Mouse (Mus musculus) adrenal gland, postnatal 4 days (tissue): ENCODE data around the gene Nudt22. TPM values are rescaled to one million over a fixed set of nuclear protein-coding genes. Genes with fewer than 3 reads are reported as not detected.

Source experiments
- DNase-seq, 2 experiments: peaks; one replicate each; pipeline ENCODE4 v3.0.0; 2021 to 2022; ENCODE audit warnings: low spot score in 2 of 2, mixed read lengths in 2 of 2
- total RNA-seq, 2 experiments: library from RNA; stranded (reverse); gene quantifications; 2 replicates each; pipeline ENCODE4 v1.2.3; 2021

The Nudt22 gene
- total RNA-seq, 2 experiments from 2014 or later, result 47.8 TPM

DNA sequence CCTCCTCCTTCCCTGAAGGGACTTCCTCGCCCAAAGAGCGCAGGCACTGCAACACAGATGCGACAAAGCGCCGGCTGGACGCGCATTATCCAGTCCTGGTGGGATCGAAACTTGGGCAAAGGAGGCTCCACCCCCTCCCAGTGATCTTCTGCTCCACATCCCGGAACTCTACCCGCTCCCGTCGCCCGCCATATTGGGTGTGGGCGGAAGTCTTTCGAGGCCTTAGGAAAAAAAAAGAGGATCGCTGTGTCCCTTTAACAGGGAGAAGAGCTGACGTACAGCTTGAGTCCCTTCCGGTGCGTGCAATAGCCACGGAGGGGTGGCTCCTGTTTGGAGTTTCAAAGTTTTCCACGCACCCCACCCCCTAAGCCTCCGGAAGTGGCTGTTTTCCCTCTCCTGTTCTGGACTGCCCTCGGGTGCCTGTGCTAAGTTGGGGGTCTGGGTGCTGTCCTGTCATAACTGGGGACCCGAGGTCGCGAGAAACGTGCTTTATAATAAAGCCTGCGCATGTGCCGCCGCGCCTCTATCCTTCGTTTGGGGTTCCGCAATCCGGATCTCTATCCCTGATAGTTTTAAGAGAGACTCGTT lies 44.4 kb downstream of the Nudt22 start:
- DNase-seq, result peak; percentile 70 to 83

DNA sequence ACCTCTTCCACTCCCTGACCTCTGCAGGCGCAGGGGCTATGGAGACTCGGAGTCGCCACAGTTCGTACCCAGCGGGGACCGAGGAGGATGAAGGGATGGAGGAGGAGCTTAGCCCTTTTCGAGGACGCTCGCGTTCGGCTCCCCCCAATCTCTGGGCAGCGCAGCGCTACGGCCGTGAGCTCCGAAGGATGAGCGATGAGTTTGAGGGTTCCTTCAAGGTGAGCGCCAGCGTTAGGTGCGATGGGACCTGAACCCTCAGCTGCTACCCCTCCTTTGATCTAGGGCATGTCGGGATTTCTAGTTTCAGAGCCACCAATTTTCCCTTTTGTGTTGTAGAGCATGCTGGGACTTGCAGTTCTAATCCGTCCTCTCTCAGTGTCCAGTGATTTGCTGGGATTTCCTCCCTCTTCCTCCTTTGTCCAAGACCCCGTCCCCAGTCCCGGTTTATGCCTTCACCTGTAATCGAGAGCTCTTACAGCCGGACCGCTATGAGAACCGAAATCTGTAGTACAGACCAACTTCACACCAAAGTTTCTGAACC lies 45.2 kb downstream of the Nudt22 start:
- DNase-seq, result no peak

DNA sequence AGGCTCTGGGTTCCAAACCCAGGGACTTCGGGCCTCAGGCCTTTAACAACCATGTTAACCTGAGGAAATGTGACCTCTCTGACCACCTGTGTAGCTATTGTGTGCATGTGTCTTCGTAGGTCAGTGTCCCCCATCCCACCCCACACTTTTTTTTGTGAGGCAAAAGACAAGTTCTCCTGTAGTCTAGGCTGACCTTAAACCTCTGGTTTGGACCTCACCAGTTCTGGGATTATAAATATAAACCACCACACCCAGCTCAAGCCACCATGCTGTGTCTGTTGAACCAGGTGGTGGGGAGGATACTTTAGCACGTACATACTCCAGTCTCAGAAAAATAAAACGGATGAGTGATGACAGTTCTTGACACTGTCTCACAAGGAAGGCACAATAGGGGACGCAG lies 46.0 kb downstream of the Nudt22 start:
- DNase-seq, result no peak

- no peak for DNase-seq
Observed at GRCm38 (mm10) chr19:6949532-6949931, 46.4 kb downstream of the Nudt22 start.

DNA sequence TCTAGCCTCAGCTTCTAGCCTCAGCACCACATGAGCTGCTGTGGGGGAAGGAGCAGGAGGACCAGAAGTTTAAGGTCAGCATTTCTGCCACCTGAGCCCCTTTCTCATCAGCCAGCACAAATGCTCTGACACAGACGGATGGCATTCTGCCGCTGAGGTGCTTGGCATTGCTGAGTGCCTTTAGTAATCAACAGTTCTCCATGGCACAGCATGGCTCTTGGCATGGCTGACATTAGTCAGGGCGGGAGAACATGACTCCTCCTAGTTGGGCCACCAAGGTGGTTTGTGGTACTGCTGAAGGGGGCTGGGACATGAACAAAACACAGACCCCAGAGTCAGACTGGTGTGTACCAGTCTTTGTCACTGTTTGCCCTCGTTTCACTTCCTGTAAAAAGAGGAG lies 47.7 kb downstream of the Nudt22 start:
- no peak for DNase-seq

DNA sequence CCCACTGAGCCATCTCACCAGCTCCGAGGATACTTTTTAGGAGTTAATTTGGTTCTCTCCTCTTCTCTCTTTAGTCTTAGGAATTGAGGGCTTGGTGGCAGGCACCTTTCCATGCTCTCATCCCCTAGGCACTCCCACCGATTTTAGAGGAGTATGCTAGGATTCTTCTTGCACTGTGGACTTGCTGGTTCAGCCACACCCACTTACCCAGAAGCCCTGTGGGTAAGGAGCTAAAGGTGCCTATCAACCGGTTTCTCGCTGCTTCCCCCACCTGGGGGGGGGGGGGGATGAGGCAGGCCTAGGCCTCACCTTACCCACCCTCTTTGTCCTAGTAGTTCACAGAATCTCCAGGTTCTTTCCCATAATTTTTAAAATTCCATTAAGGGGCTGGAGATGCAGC lies 48.2 kb downstream of the Nudt22 start:
- no peak for DNase-seq

DNA sequence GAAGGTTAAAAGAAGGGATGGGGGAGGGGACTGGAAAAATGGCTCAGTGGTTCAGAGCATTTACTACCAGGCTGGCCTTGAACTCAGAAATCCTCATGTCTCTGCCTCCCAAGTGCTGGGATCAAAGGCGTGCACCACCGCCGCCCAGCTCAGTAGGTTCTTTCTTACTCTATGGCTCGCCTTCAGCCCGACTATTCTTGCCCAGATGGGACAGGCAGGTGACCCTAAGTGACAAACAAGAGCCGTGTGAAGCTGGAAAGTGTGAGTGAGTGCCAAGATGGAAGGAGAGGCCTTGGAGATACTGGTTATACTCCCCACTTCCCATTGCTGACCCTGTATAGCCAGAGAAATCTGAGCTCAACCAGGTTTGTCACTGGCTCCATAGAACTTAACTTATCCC lies 52.2 kb downstream of the Nudt22 start:
- no peak for DNase-seq

Other genes with a start within 250 kb of the Nudt22 start
- gene Rps6ka4, start 155.5 kb downstream of the Nudt22 start, total RNA-seq, result 10 to 100 TPM; 26.9 to 33.4 TPM
- 1 to 10 TPM; 1.5 to 2.0 TPM for gene Ccdc88b, start 137.9 kb downstream of the Nudt22 start, total RNA-seq
- 100 to 1,000 TPM in 1 of 2 experiments, 10 to 100 TPM in 1; 98.3 to 101 TPM for gene Trmt112, start 86.4 kb downstream of the Nudt22 start, total RNA-seq
- gene Prdx5, start 86.0 kb downstream of the Nudt22 start, total RNA-seq, result 100 to 1,000 TPM; 199 to 210 TPM
- 10 to 100 TPM; 47.0 to 47.9 TPM for gene Esrra, start 74.3 kb downstream of the Nudt22 start, total RNA-seq
- gene Catsperz, start 70.7 kb downstream of the Nudt22 start, total RNA-seq, result 1 to 10 TPM; 1.2 to 1.4 TPM
- gene Kcnk4, start 61.6 kb downstream of the Nudt22 start, total RNA-seq, result under 1 TPM; 0.14 to 0.34 TPM
- gene Bad, start 54.3 kb downstream of the Nudt22 start, total RNA-seq, result 10 to 100 TPM; 51.5 to 54.8 TPM
- gene Gpr137, start 53.6 kb downstream of the Nudt22 start, total RNA-seq, result 10 to 100 TPM; 41.2 to 43.8 TPM
- gene Ppp1r14b, start 21.1 kb downstream of the Nudt22 start, total RNA-seq, result 100 to 1,000 TPM; 292 to 312 TPM
- gene Plcb3, start 19.6 kb downstream of the Nudt22 start, total RNA-seq, result 10 to 100 TPM; 63.7 to 66.2 TPM
- gene Fkbp2, start 15.6 kb downstream of the Nudt22 start, total RNA-seq, result 10 to 100 TPM; 61.6 to 66.4 TPM
- gene Vegfb, start 8.5 kb downstream of the Nudt22 start, total RNA-seq, result 10 to 100 TPM; 88.6 to 89.2 TPM
- 10 to 100 TPM; 35.3 to 37.6 TPM for gene Dnajc4, start 3.5 kb downstream of the Nudt22 start, total RNA-seq
- 10 to 100 TPM; 15.3 to 16.6 TPM for gene Trpt1, start within 50 bp of the Nudt22 start, total RNA-seq
- gene Fermt3, start 23.4 kb upstream of the Nudt22 start, total RNA-seq, result 10 to 100 TPM in 1 of 2 experiments, 1 to 10 TPM in 1; 8.7 to 11.3 TPM
- gene Stip1, start 43.9 kb upstream of the Nudt22 start, total RNA-seq, result 100 to 1,000 TPM; 115 to 117 TPM
- gene Macrod1, start 60.7 kb upstream of the Nudt22 start, total RNA-seq, result 10 to 100 TPM; 32.4 to 35.0 TPM
- 1 to 10 TPM; 3.8 to 5.9 TPM for gene Flrt1, start 109.6 kb upstream of the Nudt22 start, total RNA-seq
- 100 to 1,000 TPM; 133 to 135 TPM for gene Otub1, start 210.2 kb upstream of the Nudt22 start, total RNA-seq
- gene Cox8a, start 221.5 kb upstream of the Nudt22 start, total RNA-seq, result 100 to 1,000 TPM; 687 to 720 TPM
- 10 to 100 TPM; 47.1 to 48.3 TPM for gene Naa40, start 245.1 kb upstream of the Nudt22 start, total RNA-seq